Mouse (Mus musculus): ENCODE results near the gene Vmn1r149. TPM values are rescaled to one million over a fixed set of nuclear protein-coding genes. Genes with fewer than 3 reads are reported as not detected.

Vmn1r149 gene
- total RNA-seq (2023), result not detected

DNA sequence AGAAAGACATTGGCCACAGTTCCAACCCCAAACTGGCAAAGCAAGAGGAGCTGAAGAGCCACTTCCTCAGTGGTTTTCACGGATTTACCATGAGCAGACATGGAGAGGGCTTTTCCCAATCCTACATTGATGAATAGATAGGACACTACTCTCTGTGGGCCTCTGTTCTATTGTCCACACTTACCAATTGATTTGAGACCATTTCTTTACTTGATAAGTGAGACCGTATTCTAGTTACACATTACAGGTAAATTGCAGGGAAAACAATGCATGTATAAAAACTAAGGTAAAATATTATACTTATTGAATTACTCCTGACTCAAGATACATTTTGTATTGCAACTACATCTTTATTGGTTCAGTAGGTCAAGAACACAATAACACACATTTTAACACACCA, at the start of gene Vmn1r149:
TSS of gene Vmn1r149 (minus strand) at position 101 of the 400 bp plus-strand sequence.

GRCm38 (mm10) chr7:22463975-22464374, 25.9 kb upstream of the Vmn1r149 start, which contains the start of gene Gm10665:
Gene Gm10665 (minus strand): TSS chr7:22464075.

DNA sequence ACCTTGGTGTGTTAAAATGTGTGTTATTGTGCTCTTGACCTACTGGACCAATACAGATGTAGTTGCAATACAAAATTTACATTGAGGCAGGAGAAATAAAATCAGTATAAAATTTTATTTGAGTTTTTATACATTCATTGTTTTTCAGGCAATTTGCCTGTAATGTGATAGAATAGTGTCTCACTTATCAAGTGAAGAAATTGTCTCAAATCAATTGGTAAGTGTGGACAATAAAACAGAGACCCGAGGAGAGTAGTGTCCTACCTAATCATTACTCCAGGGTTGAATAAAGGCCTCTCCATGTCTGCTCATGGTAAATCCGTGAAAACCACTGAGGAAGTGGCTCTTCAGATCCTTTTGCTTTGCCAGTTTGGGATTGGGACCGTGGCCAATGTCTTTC, 24.7 kb downstream of the Vmn1r149 start, which contains the start of gene Vmn1r148:
TSS of gene Vmn1r148 (plus strand) at position 301 of the 400 bp plus-strand sequence.

Other genes starting within 250 kb of the Vmn1r149 start
- not detected for gene Vmn1r143, start 248.9 kb downstream of the Vmn1r149 start, total RNA-seq (2023)
- not detected for gene Gm8653, start 237.0 kb downstream of the Vmn1r149 start, total RNA-seq (2023)
- gene Gm8453, start 208.7 kb downstream of the Vmn1r149 start, total RNA-seq (2023), result not detected
- gene Gm4187, start 108.5 kb downstream of the Vmn1r149 start, total RNA-seq (2023), result not detected
- not detected for gene Gm8660, start 67.2 kb downstream of the Vmn1r149 start, total RNA-seq (2023)
- gene Vmn1r148, start 24.6 kb downstream of the Vmn1r149 start, total RNA-seq (2023), result not detected
- not detected for gene Gm10665, start 25.8 kb upstream of the Vmn1r149 start, total RNA-seq (2023)
- not detected for gene Vmn1r151, start 61.4 kb upstream of the Vmn1r149 start, total RNA-seq (2023)
- not detected for gene Vmn1r152, start 84.7 kb upstream of the Vmn1r149 start, total RNA-seq (2023)
- not detected for gene Gm8677, start 96.7 kb upstream of the Vmn1r149 start, total RNA-seq (2023)
- not detected for gene Gm4201, start 127.1 kb upstream of the Vmn1r149 start, total RNA-seq (2023)
- gene Gm4565, start 149.9 kb upstream of the Vmn1r149 start, total RNA-seq (2023), result not detected
- not detected for gene Vmn1r155, start 219.8 kb upstream of the Vmn1r149 start, total RNA-seq (2023)

Data from neutrophil, adult 59 days (primary cell).